Mouse (Mus musculus): ENCODE data around the gene Oas3. TPM values are rescaled to one million over a fixed set of nuclear protein-coding genes. Genes with fewer than 3 reads are reported as not detected.

Oas3 gene
- total RNA-seq, 1 experiment: 1.6 TPM

- H3K9me3 ChIP-seq (ENCODE audit: control insufficient read depth, insufficient read depth, low read depth, low read length): no peaks in the 10 kb centered on the region
- no peak overlapping the region for H3K4me3 ChIP-seq (ENCODE audit: insufficient read depth in 1 of 2, low read depth in 1 of 2, low read length in 2 of 2, poor library complexity in 1 of 2, severe bottlenecking in 1 of 2)
- no peak overlapping the region for H3K27ac ChIP-seq (ENCODE audit: insufficient read depth, low read depth, low read length, poor library complexity, severe bottlenecking)
- TF ChIP-seq MAFK (IDR thresholded peaks at IDR 0.05; ENCODE audit: insufficient read depth, low read depth, low read length): no peak
- no peak for TF ChIP-seq ZNF384 (IDR thresholded peaks at IDR 0.05; ENCODE audit: low read depth, low read length)
- H3K9ac ChIP-seq (ENCODE audit: insufficient read depth, low read depth, low read length, poor library complexity, severe bottlenecking): no peak overlapping the region
- H3K36me3 ChIP-seq (ENCODE audit: control insufficient read depth, insufficient read depth, low read length, poor library complexity, severe bottlenecking): no peaks in the 10 kb centered on the region
- in situ Hi-C loops (cut with MboI; ENCODE audit: low sequenced_read_pairs in 2 of 2, unreplicated experiment in 2 of 2): no loop called here
- H3K4me1 ChIP-seq (ENCODE audit: control insufficient read depth in 2 of 2, insufficient read depth in 2 of 2, low read length in 2 of 2, poor library complexity in 1 of 2): peaks cover 0 to 24% of the 10 kb centered on the region in 2 experiments; a peak in 3 of 4 replicates
- no peak for DNase-seq (ENCODE audit: low read depth, low spot score)
These were observed 73.0 kb downstream of the Oas3 start for GRCm38 (mm10) chr5:120704421-120704820.

GRCm38 (mm10) chr5:120703660-120704059 is 73.8 kb downstream of the Oas3 start:
- H3K27ac ChIP-seq (ENCODE audit: insufficient read depth, low read depth, low read length, poor library complexity, severe bottlenecking): no peak overlapping the region
- H3K36me3 ChIP-seq (ENCODE audit: control insufficient read depth, insufficient read depth, low read length, poor library complexity, severe bottlenecking): no peaks in the 10 kb centered on the region
- TF ChIP-seq ZNF384 (IDR thresholded peaks at IDR 0.05; ENCODE audit: low read depth, low read length) (no peak), HCFC1 (IDR thresholded peaks at IDR 0.05; ENCODE audit: borderline replicate concordance, insufficient read depth, low read length) (no peak), MAFK (IDR thresholded peaks at IDR 0.05; ENCODE audit: insufficient read depth, low read depth, low read length) (no peak), CHD2 (IDR thresholded peaks at IDR 0.05; ENCODE audit: low read depth, low read length) (no peak), ZC3H11A (IDR thresholded peaks at IDR 0.05; ENCODE audit: borderline replicate concordance, low read depth, low read length) (no peak)
- peaks cover 0 to 26% of the 10 kb centered on the region in 2 experiments; a peak in 3 of 4 replicates for H3K4me1 ChIP-seq (ENCODE audit: control insufficient read depth in 2 of 2, insufficient read depth in 2 of 2, low read length in 2 of 2, poor library complexity in 1 of 2)
- H3K4me3 ChIP-seq (ENCODE audit: insufficient read depth in 1 of 2, low read depth in 1 of 2, low read length in 2 of 2, poor library complexity in 1 of 2, severe bottlenecking in 1 of 2): no peak overlapping the region
- H3K9ac ChIP-seq (ENCODE audit: insufficient read depth, low read depth, low read length, poor library complexity, severe bottlenecking): no peak overlapping the region
- in situ Hi-C loops (cut with MboI; ENCODE audit: low sequenced_read_pairs in 2 of 2, unreplicated experiment in 2 of 2): no loop called here
- H3K9me3 ChIP-seq (ENCODE audit: control insufficient read depth, insufficient read depth, low read depth, low read length): no peaks in the 10 kb centered on the region
- no peak for DNase-seq (ENCODE audit: low read depth, low spot score)

Other genes starting within 250 kb of the Oas3 start
- 14.2 and 14.9 TPM in 2 replicates for gene Tpcn1, start 189.0 kb downstream of the Oas3 start, total RNA-seq (2012; rRNA removed)
- gene Iqcd, start 188.6 kb downstream of the Oas3 start, total RNA-seq (2012; rRNA removed): 0.16 TPM in 1 of 2 replicates, not detected in the other
- gene Rita1, start 165.1 kb downstream of the Oas3 start, total RNA-seq (2012; rRNA removed): 20.6 and 23.7 TPM in 2 replicates
- gene Ddx54, start 164.9 kb downstream of the Oas3 start, total RNA-seq (2012; rRNA removed): 90.7 and 108 TPM in 2 replicates
- not detected in 2 replicates for gene Cfap73, start 143.4 kb downstream of the Oas3 start, total RNA-seq (2012; rRNA removed)
- gene Rasal1, start 128.8 kb downstream of the Oas3 start, total RNA-seq (2012; rRNA removed): 3.5 and 6.9 TPM in 2 replicates
- 13.6 and 29.4 TPM in 2 replicates for gene Dtx1, start 65.7 kb downstream of the Oas3 start, total RNA-seq (2012; rRNA removed)
- 0.85 and 1.3 TPM in 2 replicates for gene Oas2, start 27.8 kb downstream of the Oas3 start, total RNA-seq (2012; rRNA removed)
- 0.18 and 0.32 TPM in 2 replicates for gene Oas1e, start 17.9 kb upstream of the Oas3 start, total RNA-seq (2012; rRNA removed)
- gene Oas1c, start 34.9 kb upstream of the Oas3 start, total RNA-seq (2012; rRNA removed): 1.2 and 1.6 TPM in 2 replicates
- gene Oas1f, start 69.7 kb upstream of the Oas3 start, total RNA-seq (2012; rRNA removed): 0.45 and 1.1 TPM in 2 replicates
- gene Oas1h, start 83.8 kb upstream of the Oas3 start, total RNA-seq (2012; rRNA removed): not detected in 2 replicates
- 9.1 and 9.6 TPM in 2 replicates for gene Oas1g, start 110.0 kb upstream of the Oas3 start, total RNA-seq (2012; rRNA removed)
- 7.8 and 10.7 TPM in 2 replicates for gene Oas1a, start 129.9 kb upstream of the Oas3 start, total RNA-seq (2012; rRNA removed)
- gene Oas1d, start 136.9 kb upstream of the Oas3 start, total RNA-seq (2012; rRNA removed): 0.63 and 1.2 TPM in 2 replicates
- 0.09 TPM in 1 of 2 replicates, not detected in the other for gene Rph3a, start 232.4 kb upstream of the Oas3 start, total RNA-seq (2012; rRNA removed)

All from ES-E14 (cell line).